Mouse (Mus musculus): ENCODE results near the gene Foxn3. TPM values are rescaled to one million over a fixed set of nuclear protein-coding genes. Genes with fewer than 3 reads are reported as not detected.

The Foxn3 gene
- total and polyA plus RNA-seq, 3 experiments = 9.7 to 26.8 (median 11.0) TPM

GRCm38 (mm10) chr12:99347512-99347911 lies 215.9 kb downstream of the Foxn3 start:
- H3K27me3 ChIP-seq (replicated peaks) = no peaks in the 10 kb centered on the region
- peaks cover 0 to 56% of the 10 kb centered on the region in 2 experiments for H3K36me3 ChIP-seq (replicated peaks in 1 of 2; ENCODE audit: control insufficient read depth in 1 of 2, insufficient read depth in 1 of 2, low read length in 1 of 2)
- H3K4me2 ChIP-seq (ENCODE audit: insufficient read depth, low read depth, poor library complexity, severe bottlenecking) = no peak overlapping the region
- TF ChIP-seq NELFE (IDR thresholded peaks at IDR 0.05; ENCODE audit: low read depth, low read length) (no peak), RAD21 (IDR thresholded peaks at IDR 0.05; ENCODE audit: low read depth, low read length) (no peak), CHD1 (IDR thresholded peaks at IDR 0.05; ENCODE audit: low read depth, low read length) (no peak), GABPA (IDR thresholded peaks at IDR 0.05; ENCODE audit: insufficient replicate concordance, low read depth, low read length) (no peak), KAT2A (IDR thresholded peaks at IDR 0.05; ENCODE audit: insufficient replicate concordance, low read length) (no peak), CTCF (conservative IDR thresholded peaks at IDR 0.05 in 1 of 2, IDR thresholded peaks at IDR 0.05 in 1 of 2; ENCODE audit: low read depth in 2 of 2, low read length in 2 of 2) (no peak), BHLHE40 (IDR thresholded peaks at IDR 0.05; ENCODE audit: low read depth, low read length) (no peak), ZKSCAN1 (IDR thresholded peaks at IDR 0.05; ENCODE audit: borderline replicate concordance, low read depth, low read length) (no peak), NRF1 (IDR thresholded peaks at IDR 0.05; ENCODE audit: low read depth, low read length) (no peak), MYC (IDR thresholded peaks at IDR 0.05; ENCODE audit: low read depth, low read length) (no peak)
- no peak overlapping the region for H3K9ac ChIP-seq (ENCODE audit: insufficient read depth, low read depth)
- H3K4me3 ChIP-seq (replicated peaks in 1 of 3; ENCODE audit: low read depth in 2 of 3, low read length in 2 of 3, poor library complexity in 1 of 3) = no peak overlapping the region
- in situ Hi-C loops (cut with MboI; ENCODE audit: low pct_ligation_motif_present, low pct_unique_long_range_greater_than_20kb, low sequenced_read_pairs) (no loop called here), dilution Hi-C loops (cut with MboI; ENCODE audit: extremely low pct_ligation_motif_present, extremely low pct_unique_long_range_greater_than_20kb, low sequenced_read_pairs) (no loop called here)
- H3K27ac ChIP-seq (ENCODE audit: insufficient read depth, low read depth) = no peak overlapping the region
- H3K9me3 ChIP-seq (replicated peaks; ENCODE audit: low read length) = no peaks in the 10 kb centered on the region
- H3K79me2 ChIP-seq (replicated peaks; ENCODE audit: control insufficient read depth, extremely low read depth, insufficient read depth, poor library complexity, severe bottlenecking) = 0 out of 2 replicates have a peak, but pooled peaks cover 2% of the 10 kb centered on the region
- peaks cover 8 to 18% of the 10 kb centered on the region in 2 experiments; a peak in 3 of 4 replicates for H3K4me1 ChIP-seq (ENCODE audit: control insufficient read depth in 1 of 2, insufficient read depth in 2 of 2)
- no peak for DNase-seq (ENCODE audit: extremely low read depth)

GRCm38 (mm10) chr12:99346982-99347381 lies 216.4 kb downstream of the Foxn3 start:
- no peak overlapping the region for H3K4me2 ChIP-seq (ENCODE audit: insufficient read depth, low read depth, poor library complexity, severe bottlenecking)
- DNase-seq (ENCODE audit: extremely low read depth) = no peak
- no peak overlapping the region for H3K4me3 ChIP-seq (replicated peaks in 1 of 3; ENCODE audit: low read depth in 2 of 3, low read length in 2 of 3, poor library complexity in 1 of 3)
- H3K4me1 ChIP-seq (ENCODE audit: control insufficient read depth in 1 of 2, insufficient read depth in 2 of 2) = peaks cover 8 to 23% of the 10 kb centered on the region in 2 experiments; a peak in 3 of 4 replicates
- H3K9ac ChIP-seq (ENCODE audit: insufficient read depth, low read depth) = no peak overlapping the region
- in situ Hi-C loops (cut with MboI; ENCODE audit: low pct_ligation_motif_present, low pct_unique_long_range_greater_than_20kb, low sequenced_read_pairs) (no loop called here), dilution Hi-C loops (cut with MboI; ENCODE audit: extremely low pct_ligation_motif_present, extremely low pct_unique_long_range_greater_than_20kb, low sequenced_read_pairs) (no loop called here)
- H3K79me2 ChIP-seq (replicated peaks; ENCODE audit: control insufficient read depth, extremely low read depth, insufficient read depth, poor library complexity, severe bottlenecking) = 0 out of 2 replicates have a peak, but pooled peaks cover 2% of the 10 kb centered on the region
- peaks cover 0 to 51% of the 10 kb centered on the region in 2 experiments for H3K36me3 ChIP-seq (replicated peaks in 1 of 2; ENCODE audit: control insufficient read depth in 1 of 2, insufficient read depth in 1 of 2, low read length in 1 of 2)
- H3K27ac ChIP-seq (ENCODE audit: insufficient read depth, low read depth) = no peak overlapping the region
- no peak for TF ChIP-seq CHD1 (IDR thresholded peaks at IDR 0.05; ENCODE audit: low read depth, low read length)
- TF ChIP-seq UBTF (IDR thresholded peaks at IDR 0.05; ENCODE audit: low read depth, low read length) = no peak
- TF ChIP-seq USF1 (IDR thresholded peaks at IDR 0.05; ENCODE audit: low read depth, low read length) = no peak
- TF ChIP-seq ZKSCAN1 (IDR thresholded peaks at IDR 0.05; ENCODE audit: borderline replicate concordance, low read depth, low read length) = no peak
- no peak for TF ChIP-seq JUN (IDR thresholded peaks at IDR 0.05; ENCODE audit: insufficient read depth, low read depth, low read length)
- TF ChIP-seq EP300 (IDR thresholded peaks at IDR 0.05; ENCODE audit: low read length) = no peak
- TF ChIP-seq ZC3H11A (IDR thresholded peaks at IDR 0.05; ENCODE audit: low read depth, low read length) = no peak
- TF ChIP-seq MYC (IDR thresholded peaks at IDR 0.05; ENCODE audit: low read depth, low read length) = no peak
- no peak for TF ChIP-seq KAT2A (IDR thresholded peaks at IDR 0.05; ENCODE audit: insufficient replicate concordance, low read length)
- no peak for TF ChIP-seq CTCF (conservative IDR thresholded peaks at IDR 0.05 in 1 of 2, IDR thresholded peaks at IDR 0.05 in 1 of 2; ENCODE audit: low read depth in 2 of 2, low read length in 2 of 2)
- no peak for TF ChIP-seq SIN3A (IDR thresholded peaks at IDR 0.05; ENCODE audit: low read length)
- no peaks in the 10 kb centered on the region for H3K27me3 ChIP-seq (replicated peaks)
- no peaks in the 10 kb centered on the region for H3K9me3 ChIP-seq (replicated peaks; ENCODE audit: low read length)

All from CH12.LX (cell line).